Mouse (Mus musculus) stomach, embryonic 16.5 days (tissue): ENCODE measurements around the gene Lama4. TPM values are rescaled to one million over a fixed set of nuclear protein-coding genes. Genes with fewer than 3 reads are reported as not detected.

Source experiments
- ATAC-seq: fragments of 200-750 bp; cut with Nextera tagmentation; 2 replicates; pipeline ENCODE4 v1.8.0; 2017; ENCODE audit warnings: moderate number of reproducible peaks, moderate TSS enrichment; ENCODE audit not compliant: insufficient read depth, low FRiP score
- H3K27ac ChIP-seq: fragments of 300-500 bp; sonication (generic); 2 replicates; pipeline ENCODE4 v1.5.1; 2014; ENCODE audit warnings: low read length
- H3K27me3 ChIP-seq: fragments of 300-500 bp; sonication (generic); 2 replicates; pipeline ENCODE4 v1.6.1; 2014; ENCODE audit warnings: low read length, control low read depth, mixed read lengths; ENCODE audit not compliant: control insufficient read depth, insufficient read depth
- H3K36me3 ChIP-seq: fragments of 300-500 bp; sonication (generic); 2 replicates; pipeline ENCODE4 v1.6.1; 2014; ENCODE audit warnings: low read length; ENCODE audit not compliant: control insufficient read depth, insufficient read depth
- H3K4me1 ChIP-seq: fragments of 300-500 bp; sonication (generic); 2 replicates; pipeline ENCODE4 v1.6.1; 2014; ENCODE audit warnings: low read length, control low read depth, mixed read lengths; ENCODE audit not compliant: control insufficient read depth, insufficient read depth
- H3K4me2 ChIP-seq: fragments of 300-500 bp; sonication (generic); 2 replicates; pipeline ENCODE4 v1.6.1; 2014; ENCODE audit warnings: low read depth, low read length, mixed read lengths
- H3K4me3 ChIP-seq: fragments of 300-500 bp; sonication (generic); replicated peaks from 2 replicates; pipeline ENCODE4 v1.5.1; 2014; ENCODE audit warnings: mild to moderate bottlenecking, low read length
- H3K9ac ChIP-seq: fragments of 300-500 bp; sonication (generic); 2 replicates; pipeline ENCODE4 v1.6.1; 2014; ENCODE audit warnings: low read length
- H3K9me3 ChIP-seq: fragments of 300-500 bp; sonication (generic); replicated peaks from 2 replicates; pipeline ENCODE4 v1.6.1; 2016; ENCODE audit warnings: low read length, control low read depth; ENCODE audit not compliant: control insufficient read depth
- WGBS: fragments of 180-500 bp; shearing (Covaris S2); extraction: QIAGEN DNeasy Blood & Tissue Kit; methylation state at CpG from one replicate; pipeline ENCODE4 v1.1.7; 2014; 5-methylcytosine and 5-hydroxymethylcytosine counted together
- polyA plus RNA-seq: library from polyadenylated mRNA; unstranded; fragments of >200 nt; fragmentation: Nextera tagmentation; extraction: Ambion mirVana; gene quantifications from 2 replicates; pipeline ENCODE4 v1.2.1, GENCODE M21; 2015

Gene Lama4
- polyA plus RNA-seq, 1 experiment from 2014 or later, result 75.1 TPM

DNA sequence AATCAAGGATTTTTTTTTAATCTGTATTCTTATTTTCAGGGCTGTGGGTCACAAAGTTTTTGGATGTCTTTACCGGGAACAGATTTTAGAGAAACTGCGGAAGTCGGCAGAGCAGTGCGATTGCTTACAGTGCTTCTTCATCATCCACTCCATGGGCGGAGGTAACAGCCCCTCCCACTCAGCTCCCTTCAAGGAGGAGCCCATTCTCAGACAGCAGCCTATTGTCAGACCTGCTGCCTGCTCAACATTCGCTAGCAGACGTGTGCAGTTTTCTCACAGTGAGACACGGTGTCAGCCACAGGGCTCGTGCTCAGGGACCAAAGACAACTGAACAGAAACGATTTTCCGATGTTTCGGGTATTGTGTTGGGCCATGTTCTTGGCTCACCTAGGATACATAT lies 176.9 kb downstream of the Lama4 start:
- no peak overlapping the region for H3K9ac ChIP-seq
- no peak overlapping the region for H3K27ac ChIP-seq
- no peaks in the 10 kb centered on the region for H3K9me3 ChIP-seq
- ATAC-seq, result no peak
- no peaks in the 10 kb centered on the region for H3K4me1 ChIP-seq
- no peak overlapping the region for H3K4me3 ChIP-seq
- H3K36me3 ChIP-seq, result peaks cover 3% of the 10 kb centered on the region; the same call in 1 of the 2 replicates
- WGBS, result 82% methylated on average over 12 of the region's 12 CpGs
- H3K4me2 ChIP-seq, result no peak overlapping the region
- H3K27me3 ChIP-seq, result no peaks in the 10 kb centered on the region

DNA sequence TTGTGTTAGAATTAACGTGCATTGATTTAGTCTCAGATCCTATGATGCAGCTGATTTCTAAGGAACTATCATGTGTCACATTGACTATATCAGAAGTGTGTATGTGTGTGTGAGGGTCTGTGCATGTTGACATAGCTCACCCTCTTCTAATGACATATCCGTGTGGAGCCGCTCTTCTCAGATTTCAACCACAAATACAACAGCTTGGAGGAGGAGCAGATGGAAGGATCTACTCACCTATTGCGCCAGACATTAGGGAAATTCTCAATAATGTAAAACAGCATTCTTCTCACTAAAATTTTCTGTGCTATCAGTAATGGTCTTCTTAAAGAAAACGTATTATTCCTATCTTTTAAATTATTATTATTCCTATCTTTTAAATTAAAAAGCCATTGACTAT lies 191.4 kb downstream of the Lama4 start:
- Histone ChIP-seq H3K27me3 (no peaks in the 10 kb centered on the region), H3K9ac (no peak overlapping the region), H3K9me3 (no peaks in the 10 kb centered on the region), H3K27ac (no peak overlapping the region), H3K36me3 (no peaks in the 10 kb centered on the region), H3K4me1 (no peaks in the 10 kb centered on the region), H3K4me2 (no peak overlapping the region), H3K4me3 (no peak overlapping the region)
- WGBS, result 76% methylated on average over 5 of the region's 5 CpGs
- ATAC-seq, result no peak

DNA sequence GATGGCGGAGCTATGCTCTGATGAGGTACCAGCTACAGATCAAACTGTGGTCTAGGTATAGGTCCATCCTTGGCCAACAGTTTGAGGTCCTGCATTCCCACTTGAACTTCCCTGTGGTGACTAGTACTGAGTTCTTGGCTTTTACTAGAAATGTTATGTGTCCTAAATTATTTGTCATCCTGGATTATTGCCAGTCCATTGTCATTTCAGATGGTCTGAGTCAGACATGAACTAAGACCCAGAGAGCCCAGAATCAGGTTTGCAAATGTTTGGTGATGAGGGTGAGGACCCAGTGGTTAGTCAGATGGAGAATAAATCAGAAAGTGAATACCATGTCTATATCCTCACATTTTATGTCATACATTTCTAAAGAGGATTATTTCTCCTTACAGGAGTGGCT lies 192.0 kb downstream of the Lama4 start:
- no peak overlapping the region for H3K27ac ChIP-seq
- H3K4me1 ChIP-seq, result no peaks in the 10 kb centered on the region
- no peaks in the 10 kb centered on the region for H3K9me3 ChIP-seq
- 92% methylated on average over 1 of the region's 1 CpGs for WGBS
- no peak overlapping the region for H3K4me2 ChIP-seq
- no peaks in the 10 kb centered on the region for H3K27me3 ChIP-seq
- no peak overlapping the region for H3K9ac ChIP-seq
- H3K36me3 ChIP-seq, result no peaks in the 10 kb centered on the region
- no peak overlapping the region for H3K4me3 ChIP-seq
- ATAC-seq, result no peak

DNA sequence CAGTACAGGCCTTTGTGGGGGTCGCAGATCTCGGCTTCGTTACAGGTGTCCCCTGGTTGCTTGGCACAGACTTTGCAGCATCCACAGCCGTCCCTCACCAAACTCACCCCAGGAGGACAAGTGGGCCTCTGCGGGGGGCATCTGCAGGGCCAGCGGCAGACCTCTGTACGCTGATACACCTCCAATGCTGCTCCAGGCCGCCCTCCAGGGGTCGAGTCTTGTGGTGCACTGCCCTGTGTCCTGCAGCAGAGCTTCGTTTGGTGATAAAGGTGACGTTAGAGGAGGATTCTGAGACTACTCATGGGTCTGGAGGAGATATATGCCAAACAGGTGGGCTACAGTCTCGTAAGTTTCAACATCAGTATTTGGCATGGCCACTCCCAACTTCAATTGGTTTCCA lies 193.0 kb downstream of the Lama4 start:
- Histone ChIP-seq H3K36me3 (no peaks in the 10 kb centered on the region), H3K4me2 (no peak overlapping the region), H3K9me3 (no peaks in the 10 kb centered on the region), H3K9ac (no peak overlapping the region), H3K4me1 (0 out of 2 replicates have a peak, but pooled peaks cover 7% of the 10 kb centered on the region), H3K27me3 (no peaks in the 10 kb centered on the region), H3K4me3 (no peak overlapping the region), H3K27ac (no peak overlapping the region)
- ATAC-seq, result no peak
- WGBS, result 54% methylated on average over 12 of the region's 12 CpGs

Other genes starting within 250 kb of the Lama4 start
- gene Rfpl4b, start 143.7 kb upstream of the Lama4 start, polyA plus RNA-seq, result not detected in 2 replicates
- 8.0 and 9.7 TPM in 2 replicates for gene Fam229b, start 168.4 kb downstream of the Lama4 start, polyA plus RNA-seq
- 16.2 and 17.6 TPM in 2 replicates for gene Tube1, start 168.5 kb downstream of the Lama4 start, polyA plus RNA-seq
- gene Ccn6, start 198.3 kb downstream of the Lama4 start, polyA plus RNA-seq, result 0.37 and 0.46 TPM in 2 replicates